Mouse (Mus musculus) kidney, embryonic 14.5 days (tissue): ENCODE data around the gene Frmd8. TPM values are rescaled to one million over a fixed set of nuclear protein-coding genes. Genes with fewer than 3 reads are reported as not detected.

ENCODE experiments used
- ATAC-seq: fragments of 200-750 bp; cut with Nextera tagmentation; 2 replicates; pipeline ENCODE4 v1.8.0; 2017; ENCODE audit warnings: moderate number of reproducible peaks, mild to moderate bottlenecking, moderate TSS enrichment, moderate library complexity; ENCODE audit not compliant: low FRiP score, low TSS enrichment
- H3K27ac ChIP-seq: fragments of 300-500 bp; sonication (generic); 2 replicates; pipeline ENCODE4 v1.5.1; 2014; ENCODE audit warnings: low read depth, mild to moderate bottlenecking, low read length, moderate library complexity, mixed read lengths
- H3K27me3 ChIP-seq: fragments of 300-500 bp; sonication (generic); 2 replicates; pipeline ENCODE4 v1.6.1; 2014; ENCODE audit warnings: mild to moderate bottlenecking, low read length; ENCODE audit not compliant: control insufficient read depth, insufficient read depth
- H3K36me3 ChIP-seq: fragments of 300-500 bp; sonication (generic); 2 replicates; pipeline ENCODE4 v1.6.1; 2014; ENCODE audit warnings: low read length, mixed read lengths; ENCODE audit not compliant: control insufficient read depth, insufficient read depth
- H3K4me1 ChIP-seq: fragments of 300-500 bp; sonication (generic); 2 replicates; pipeline ENCODE4 v1.6.1; 2014; ENCODE audit warnings: low read length, mixed read lengths; ENCODE audit not compliant: control insufficient read depth, insufficient read depth
- H3K4me2 ChIP-seq: fragments of 300-500 bp; sonication (generic); replicated peaks from 2 replicates; pipeline ENCODE4 v1.6.1; 2014; ENCODE audit warnings: low read depth, mild to moderate bottlenecking, low read length
- H3K4me3 ChIP-seq: fragments of 300-500 bp; sonication (generic); 2 replicates; pipeline ENCODE4 v1.5.1; 2014; ENCODE audit warnings: mild to moderate bottlenecking, low read length
- H3K9ac ChIP-seq: fragments of 300-500 bp; sonication (generic); 2 replicates; pipeline ENCODE4 v1.6.1; 2014; ENCODE audit warnings: low read depth, mild to moderate bottlenecking, low read length, moderate library complexity
- H3K9me3 ChIP-seq: fragments of 300-500 bp; sonication (generic); 2 replicates; pipeline ENCODE4 v1.6.1; 2016; ENCODE audit warnings: low read length; ENCODE audit not compliant: control insufficient read depth
- WGBS: fragments of 180-500 bp; shearing (Covaris S2); extraction: QIAGEN DNeasy Blood & Tissue Kit; methylation state at CpG from one replicate; pipeline ENCODE4 v1.1.7; 2014; 5-methylcytosine and 5-hydroxymethylcytosine counted together
- polyA plus RNA-seq: library from polyadenylated mRNA; unstranded; fragments of >200 nt; fragmentation: Nextera tagmentation; extraction: Ambion mirVana; gene quantifications from 2 replicates; pipeline ENCODE4 v1.2.1, GENCODE M21; 2014

Frmd8 gene
- polyA plus RNA-seq, 1 experiment from 2014 or later = 26.5 TPM

DNA sequence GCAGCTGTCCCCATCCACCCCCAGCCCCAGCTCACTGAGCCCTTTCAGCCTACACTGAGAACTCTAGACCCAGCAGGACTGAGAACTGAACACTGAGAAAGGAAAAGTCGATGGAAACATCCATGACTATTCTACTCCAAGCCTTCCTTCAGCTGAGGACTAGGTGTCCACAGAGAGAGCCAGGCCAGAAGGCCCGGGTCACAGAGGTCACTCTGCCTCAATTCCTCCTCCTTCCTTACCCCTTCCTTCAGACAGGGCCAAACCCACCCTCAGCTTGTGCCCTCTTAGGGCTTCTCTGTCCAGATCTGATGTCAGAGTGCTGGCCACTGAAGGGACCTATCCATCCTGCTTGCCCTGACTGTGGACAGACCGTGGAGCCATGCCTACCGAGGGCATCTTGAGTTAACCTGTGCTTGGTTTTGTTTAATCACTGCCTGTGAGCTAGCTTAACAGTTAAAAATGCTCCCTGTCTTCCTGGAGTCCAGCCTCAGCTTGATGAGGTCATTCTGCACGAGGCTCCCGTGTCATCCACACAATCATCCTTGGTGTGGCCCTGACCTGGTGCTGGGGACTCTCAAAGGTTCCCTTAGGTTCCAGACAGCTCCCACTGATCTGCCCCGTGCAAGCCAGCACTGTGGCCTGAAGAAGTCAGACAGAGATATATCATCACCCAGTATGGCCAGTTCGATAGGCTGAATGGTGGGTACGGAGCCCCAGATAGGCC, 64.1 kb downstream of the Frmd8 start:
- Histone ChIP-seq H3K27me3 (no peaks in the 10 kb centered on the region), H3K4me1 (peaks cover 46% of the 10 kb centered on the region), H3K27ac (peak overlapping the region; percentile 81), H3K36me3 (no peaks in the 10 kb centered on the region), H3K4me3 (no peak overlapping the region), H3K9me3 (no peaks in the 10 kb centered on the region), H3K4me2 (no peak overlapping the region), H3K9ac (no peak overlapping the region; the same call in 1 of the 2 replicates)
- 66% methylated on average over 9 of the region's 9 CpGs for WGBS
- ATAC-seq = no peak

DNA sequence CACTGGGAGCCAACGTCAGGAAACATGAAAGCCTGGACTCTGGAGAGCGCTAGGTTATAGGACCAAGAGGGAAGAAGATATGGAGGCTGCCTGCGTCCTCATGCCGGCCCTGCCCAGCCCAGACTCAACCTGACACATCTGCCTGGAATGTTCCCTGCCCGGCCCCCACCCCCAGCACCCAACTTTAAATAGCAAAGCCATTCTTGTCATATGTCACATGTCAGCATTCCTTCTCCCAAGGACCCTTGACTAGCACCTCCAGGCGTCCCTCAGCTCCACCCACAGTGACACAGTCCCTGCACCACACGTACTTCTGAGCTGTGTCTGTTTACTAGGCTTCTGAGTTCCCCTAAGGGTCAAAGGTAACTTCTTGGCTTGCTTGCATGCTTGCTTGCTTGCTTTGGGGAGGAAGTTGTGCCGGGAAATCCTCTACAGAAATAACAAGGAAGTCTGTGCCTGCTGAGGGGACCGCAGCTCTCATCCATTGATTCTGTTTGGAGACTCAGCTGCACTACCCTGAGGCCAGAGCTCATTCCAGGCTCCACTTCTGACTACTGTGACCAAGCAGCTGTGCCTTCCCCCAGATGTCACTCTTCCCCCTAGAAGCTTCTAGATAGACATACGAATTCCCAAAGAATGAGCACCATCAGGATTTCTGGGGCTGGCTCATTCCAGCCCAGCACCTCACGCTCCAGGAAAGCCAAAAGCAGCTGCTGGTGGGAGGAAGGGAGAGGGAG, 64.8 kb downstream of the Frmd8 start:
- Histone ChIP-seq H3K27me3 (no peaks in the 10 kb centered on the region), H3K36me3 (no peaks in the 10 kb centered on the region), H3K4me3 (no peak overlapping the region), H3K9ac (peak overlapping the region; percentile 31), H3K9me3 (no peaks in the 10 kb centered on the region), H3K4me1 (peaks cover 51% of the 10 kb centered on the region), H3K27ac (peak overlapping the region; percentile 81), H3K4me2 (no peak overlapping the region)
- 31% methylated on average over 11 of the region's 11 CpGs for WGBS
- ATAC-seq = peak; percentile 40; the same call in 1 of the 2 replicates

GRCm38 (mm10) chr19:5809712-5810089, 65.4 kb downstream of the Frmd8 start:
- Histone ChIP-seq H3K27me3 (no peaks in the 10 kb centered on the region), H3K9me3 (no peaks in the 10 kb centered on the region), H3K4me1 (peaks cover 56% of the 10 kb centered on the region), H3K4me3 (no peak overlapping the region), H3K4me2 (no peak overlapping the region), H3K36me3 (no peaks in the 10 kb centered on the region), H3K27ac (peak overlapping the region; percentile 81), H3K9ac (peak overlapping the region; percentile 31; the same call in 1 of the 2 replicates)
- WGBS = 50% methylated on average over 7 of the region's 7 CpGs
- no peak for ATAC-seq

DNA sequence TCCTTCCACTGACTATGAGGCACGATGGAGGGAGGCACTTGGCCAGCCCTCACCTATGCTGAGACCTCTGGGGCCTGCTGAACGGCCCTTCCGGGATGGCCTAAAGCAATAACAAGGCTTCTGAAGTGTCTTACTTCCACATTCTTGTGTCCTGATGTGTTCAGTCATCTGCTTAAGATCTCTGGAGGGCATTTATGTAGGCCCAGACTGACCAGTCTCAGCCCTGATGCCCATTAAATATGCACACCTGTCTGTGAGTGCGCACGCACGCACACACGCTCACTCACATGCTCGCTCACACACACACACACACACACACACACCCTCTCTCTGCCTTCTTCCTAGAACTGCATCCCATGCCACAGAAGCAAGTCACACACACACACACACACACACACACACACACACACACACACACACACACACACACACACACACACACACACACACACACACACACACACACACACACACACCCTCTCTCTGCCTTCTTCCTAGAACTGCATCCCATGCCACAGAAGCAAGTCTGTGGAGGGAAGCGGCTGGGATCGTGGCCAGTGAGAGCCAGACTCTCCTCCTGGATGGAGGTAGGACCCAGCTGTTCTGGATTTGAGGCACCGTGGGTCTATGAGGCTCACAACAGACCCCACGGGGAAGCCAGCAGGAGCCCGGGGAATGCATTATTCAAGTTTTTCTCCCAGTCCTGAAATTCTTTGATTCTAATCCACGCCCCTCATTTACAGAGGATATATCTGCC, 65.9 kb downstream of the Frmd8 start:
- H3K9ac ChIP-seq = no peak overlapping the region
- H3K27me3 ChIP-seq = no peaks in the 10 kb centered on the region
- WGBS = 68% methylated on average over 14 of the region's 14 CpGs

GRCm38 (mm10) chr19:5807740-5808139, 67.3 kb downstream of the Frmd8 start:
- no peaks in the 10 kb centered on the region for H3K36me3 ChIP-seq
- no peak overlapping the region for H3K4me3 ChIP-seq
- WGBS = 67% methylated on average over 3 of the region's 3 CpGs
- no peaks in the 10 kb centered on the region for H3K9me3 ChIP-seq
- peak overlapping the region; percentile 30; the same call in 1 of the 2 replicates for H3K27ac ChIP-seq
- ATAC-seq = no peak
- H3K4me1 ChIP-seq = peaks cover 65% of the 10 kb centered on the region
- no peaks in the 10 kb centered on the region for H3K27me3 ChIP-seq
- no peak overlapping the region for H3K9ac ChIP-seq
- H3K4me2 ChIP-seq = no peak overlapping the region

More for the DNA sequence above, 65.9 kb downstream of the Frmd8 start:
- Histone ChIP-seq H3K4me3 (no peak overlapping the region), H3K36me3 (no peaks in the 10 kb centered on the region), H3K27ac (peak overlapping the region; percentile 81; the same call in 1 of the 2 replicates), H3K9me3 (no peaks in the 10 kb centered on the region), H3K4me1 (peaks cover 62% of the 10 kb centered on the region), H3K4me2 (no peak overlapping the region)
- ATAC-seq = no peak

DNA sequence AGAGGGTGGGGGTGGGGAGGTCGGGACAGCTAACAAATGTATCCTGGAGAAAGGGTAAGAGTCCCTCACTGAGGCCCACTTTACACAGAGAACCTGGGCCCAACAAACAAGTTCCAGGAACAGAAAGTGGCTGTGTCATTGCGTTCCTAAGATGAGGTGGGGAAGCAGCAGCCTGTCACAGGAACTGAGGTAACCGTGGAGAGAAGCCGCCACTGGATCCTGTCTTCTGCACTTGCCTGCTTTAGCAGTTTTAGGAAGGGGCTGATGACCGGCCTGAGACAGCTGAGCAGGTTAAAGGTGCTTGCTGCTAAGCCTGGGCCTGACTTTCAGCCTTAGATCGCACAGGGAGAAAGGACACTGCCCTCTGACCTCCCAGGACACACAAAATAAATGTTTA, 68.3 kb downstream of the Frmd8 start:
- Histone ChIP-seq H3K4me1 (peaks cover 56% of the 10 kb centered on the region), H3K36me3 (no peaks in the 10 kb centered on the region), H3K9me3 (no peaks in the 10 kb centered on the region), H3K27ac (peak overlapping the region; percentile 88), H3K27me3 (no peaks in the 10 kb centered on the region), H3K9ac (0 out of 2 replicates have a peak overlapping the region, but pooled peaks have one; percentile 23), H3K4me3 (no peak overlapping the region), H3K4me2 (no peak overlapping the region)
- ATAC-seq = no peak
- WGBS = 33% methylated on average over 6 of the region's 6 CpGs

GRCm38 (mm10) chr19:5806051-5806808, 68.8 kb downstream of the Frmd8 start:
- peaks cover 50% of the 10 kb centered on the region for H3K4me1 ChIP-seq
- peak overlapping the region; percentile 13; the same call in 1 of the 2 replicates for H3K4me2 ChIP-seq
- H3K27ac ChIP-seq = peak overlapping the region; percentile 88
- no peaks in the 10 kb centered on the region for H3K36me3 ChIP-seq
- H3K4me3 ChIP-seq = no peak overlapping the region
- 5% methylated on average over 8 of the region's 8 CpGs for WGBS
- peak overlapping the region; percentile 44; the same call in 1 of the 2 replicates for H3K9ac ChIP-seq
- H3K27me3 ChIP-seq = no peaks in the 10 kb centered on the region
- H3K9me3 ChIP-seq = no peaks in the 10 kb centered on the region
- no peak for ATAC-seq

- no peak overlapping the region for H3K4me3 ChIP-seq
- H3K36me3 ChIP-seq = 0 out of 2 replicates have a peak, but pooled peaks cover 2% of the 10 kb centered on the region
- H3K4me2 ChIP-seq = peak overlapping the region; percentile 47; the same call in 1 of the 2 replicates
- no peaks in the 10 kb centered on the region for H3K9me3 ChIP-seq
- WGBS = 25% methylated on average over 8 of the region's 8 CpGs
- H3K4me1 ChIP-seq = peaks cover 33% of the 10 kb centered on the region
- peak overlapping the region; percentile 98 for H3K27ac ChIP-seq
- ATAC-seq = no peak
- H3K9ac ChIP-seq = peak overlapping the region; percentile 61; the same call in 1 of the 2 replicates
- H3K27me3 ChIP-seq = no peaks in the 10 kb centered on the region
Observed at GRCm38 (mm10) chr19:5804371-5804899, 70.6 kb downstream of the Frmd8 start.
